Mouse (Mus musculus): ENCODE measurements at regions not wholly inside any gene's neighbourhood (a gene's known extent, or its start where the extent isn't known, plus 50 kb on each side); places are given as distances from the start of the nearest gene placed in this dataset.
A peak's percentile ranks its signal among the peaks of the same experiment; 100 is the strongest.
"Not testable (repeated sequence)": the region's sequence is repeated elsewhere in the genome, so short reads cannot be mapped to it uniquely, and the experiment has no call there.

DNA sequence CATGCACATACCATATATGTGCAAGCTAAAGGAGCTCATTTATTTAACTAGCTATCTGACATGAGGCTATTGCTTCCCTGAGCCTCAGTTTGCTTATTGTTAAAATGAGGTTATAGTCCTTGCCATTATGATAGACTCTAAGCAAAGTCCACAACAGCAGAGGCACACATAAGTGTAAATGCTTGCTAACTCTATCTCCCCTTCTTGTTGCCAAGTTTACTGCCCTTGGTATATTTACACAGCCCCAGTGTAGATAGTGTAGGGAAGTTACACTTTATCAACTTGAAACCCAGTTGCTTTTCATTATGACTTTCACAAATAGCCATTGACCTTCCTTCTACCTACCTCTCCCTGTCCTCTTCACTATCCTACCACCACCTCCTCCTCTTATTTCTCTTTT lies 782.6 kb upstream of the Agtr1b start:
- Histone ChIP-seq H3K9ac (no peak overlapping the region), H3K4me3 (replicated peaks) (no peak overlapping the region), H3K27ac (no peak overlapping the region), H3K9me3 (no peaks in the 10 kb centered on the region), H3K4me1 (replicated peaks) (no peaks in the 10 kb centered on the region), H3K4me2 (replicated peaks) (no peak overlapping the region), H3K27me3 (replicated peaks) (no peaks in the 10 kb centered on the region), H3K36me3 (no peaks in the 10 kb centered on the region)
- peak; percentile 96 for ATAC-seq

DNA sequence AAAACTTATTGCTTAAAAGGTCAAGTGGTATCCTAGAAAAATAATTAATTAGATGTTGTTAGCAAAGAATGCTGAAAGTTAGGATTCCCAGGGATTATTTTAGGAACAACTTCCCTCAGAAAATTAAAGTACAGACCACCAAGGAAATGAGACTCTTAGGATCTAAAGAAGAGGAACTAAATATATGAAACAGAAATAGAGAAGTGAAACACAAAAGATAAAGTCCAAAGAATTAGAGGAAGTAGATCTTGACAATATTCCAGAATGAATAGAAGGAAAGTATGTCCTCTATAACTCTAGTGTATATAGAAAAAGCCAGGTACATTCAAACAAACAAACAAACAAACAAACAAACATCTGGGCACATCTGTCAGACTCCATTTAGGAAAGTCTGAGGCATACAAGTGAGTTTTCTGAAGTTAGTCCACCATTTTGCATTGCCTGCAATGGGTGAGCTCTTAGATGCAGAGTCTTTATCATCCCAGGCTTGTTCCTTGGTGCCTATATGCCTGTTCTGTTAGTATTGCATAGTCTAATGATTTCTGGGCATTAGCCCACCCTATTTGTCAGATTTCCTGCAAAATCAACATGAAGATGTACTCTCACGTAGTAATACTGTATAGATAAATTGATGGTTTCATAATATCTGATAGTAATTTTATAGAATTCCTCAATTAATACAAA lies 762.0 kb upstream of the Agtr1b start:
- Histone ChIP-seq H3K27ac (no peak overlapping the region), H3K36me3 (no peaks in the 10 kb centered on the region), H3K9ac (no peak overlapping the region), H3K4me2 (replicated peaks) (no peak overlapping the region), H3K9me3 (no peaks in the 10 kb centered on the region), H3K27me3 (replicated peaks) (no peaks in the 10 kb centered on the region), H3K4me3 (replicated peaks) (no peak overlapping the region), H3K4me1 (replicated peaks) (no peaks in the 10 kb centered on the region)
- no peak for ATAC-seq
- whole genome bisulfite sequencing, result 87% methylated on average over 1 of the region's 1 CpGs

DNA sequence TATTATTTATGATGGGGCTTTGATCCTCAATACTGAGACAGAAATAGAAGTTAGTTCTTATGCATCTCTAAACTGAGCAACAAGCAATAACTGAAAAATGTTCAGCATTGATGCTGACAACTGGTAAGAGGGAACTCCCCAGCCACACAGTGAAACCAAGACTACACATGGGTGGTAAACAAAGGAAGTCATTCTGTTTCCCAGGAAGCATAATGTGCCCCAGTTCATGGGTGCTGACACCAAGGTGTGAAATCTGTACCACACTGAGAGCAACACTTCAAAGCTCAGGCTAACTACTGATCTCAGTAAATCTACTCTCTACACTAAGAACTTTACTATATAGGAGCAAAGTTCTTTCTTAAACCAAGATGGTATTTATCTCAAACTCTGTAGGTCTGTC lies 759.2 kb upstream of the Agtr1b start:
- Histone ChIP-seq H3K4me2 (replicated peaks) (no peak overlapping the region), H3K9me3 (no peaks in the 10 kb centered on the region), H3K4me3 (replicated peaks) (no peak overlapping the region), H3K36me3 (no peaks in the 10 kb centered on the region), H3K27ac (no peak overlapping the region), H3K27me3 (replicated peaks) (no peaks in the 10 kb centered on the region), H3K4me1 (replicated peaks) (no peaks in the 10 kb centered on the region), H3K9ac (no peak overlapping the region)
- no peak for ATAC-seq

DNA sequence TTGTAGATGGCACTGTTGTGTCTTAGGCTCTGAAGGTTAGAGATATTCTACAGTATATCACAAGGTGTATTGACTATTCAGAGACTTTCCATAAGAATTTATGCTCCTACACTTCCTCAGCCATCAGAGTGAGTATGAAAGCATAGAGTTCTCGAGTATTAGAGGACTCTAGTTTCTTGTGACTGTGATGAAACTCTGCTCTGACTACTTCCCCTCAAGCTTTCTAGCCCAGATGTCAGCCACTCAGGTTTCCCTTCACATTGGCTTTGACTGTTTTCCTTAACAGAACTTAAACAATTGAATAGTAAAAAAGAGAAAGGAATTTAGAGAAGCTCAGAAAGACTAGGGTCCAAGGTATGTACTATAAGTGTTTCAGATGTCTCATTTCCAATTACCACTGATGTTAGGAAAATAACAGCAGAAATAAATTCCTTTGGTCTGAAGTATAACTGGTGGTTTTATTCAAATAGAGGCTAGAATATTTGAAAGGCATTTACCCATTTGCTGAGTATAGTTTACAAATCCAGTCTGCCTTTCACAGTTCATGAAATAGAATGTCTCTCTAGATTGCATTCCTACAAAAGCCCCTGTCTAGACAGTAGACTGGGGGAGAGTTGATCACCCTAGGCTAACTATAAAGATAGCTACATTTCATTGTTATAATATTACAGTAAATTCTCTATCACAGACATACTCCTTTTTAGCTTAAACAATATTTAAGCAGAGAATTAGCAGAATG lies 751.4 kb upstream of the Agtr1b start:
- Histone ChIP-seq H3K27me3 (replicated peaks) (no peaks in the 10 kb centered on the region), H3K9ac (no peak overlapping the region), H3K4me2 (replicated peaks) (no peak overlapping the region), H3K4me1 (replicated peaks) (no peaks in the 10 kb centered on the region), H3K27ac (no peak overlapping the region), H3K4me3 (replicated peaks) (no peak overlapping the region), H3K36me3 (no peaks in the 10 kb centered on the region), H3K9me3 (no peaks in the 10 kb centered on the region)
- ATAC-seq, result no peak
- 71% methylated on average over 1 of the region's 1 CpGs for WGBS

DNA sequence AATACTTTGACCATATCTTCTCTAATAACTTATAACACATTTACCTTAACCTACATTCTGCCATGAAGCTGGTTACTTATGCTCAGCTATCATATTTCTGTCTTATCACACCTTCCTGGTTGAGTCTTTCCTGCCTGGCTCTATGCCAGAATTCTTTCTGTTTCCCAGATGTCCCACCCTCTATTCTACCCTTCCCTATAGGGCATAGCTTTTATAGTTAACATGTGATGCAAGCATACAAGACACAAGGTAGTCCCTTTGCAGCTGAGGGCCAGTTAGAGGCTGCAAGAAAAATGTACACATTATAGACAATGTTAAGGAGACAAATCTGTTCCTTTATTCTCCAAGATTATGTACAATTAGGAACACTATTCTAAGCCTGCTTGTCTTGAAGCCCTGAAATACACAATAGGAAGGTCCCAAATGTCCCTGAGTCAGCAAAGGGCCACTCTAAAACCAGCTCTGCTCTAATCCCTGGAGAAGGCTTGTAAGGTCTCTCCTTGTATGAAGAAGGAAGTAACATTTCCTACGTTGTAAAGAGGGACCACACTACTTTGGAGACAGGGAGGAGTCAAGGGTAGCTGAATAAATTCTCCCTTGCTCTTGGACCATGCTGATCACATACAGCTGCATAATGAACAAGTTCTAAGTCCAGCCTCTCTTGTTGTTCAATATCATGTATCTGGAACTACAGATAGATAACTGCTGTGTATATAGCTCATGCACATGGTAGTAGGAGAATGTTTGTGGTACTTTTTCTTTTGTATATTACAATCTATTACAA lies 745.0 kb upstream of the Agtr1b start:
- Histone ChIP-seq H3K4me1 (replicated peaks) (no peaks in the 10 kb centered on the region), H3K9ac (no peak overlapping the region), H3K27ac (no peak overlapping the region), H3K4me2 (replicated peaks) (no peak overlapping the region), H3K4me3 (replicated peaks) (no peak overlapping the region), H3K27me3 (replicated peaks) (no peaks in the 10 kb centered on the region), H3K9me3 (no peaks in the 10 kb centered on the region), H3K36me3 (no peaks in the 10 kb centered on the region)
- WGBS, result 38% methylated on average over 1 of the region's 1 CpGs
- peak; percentile 98 for ATAC-seq

DNA sequence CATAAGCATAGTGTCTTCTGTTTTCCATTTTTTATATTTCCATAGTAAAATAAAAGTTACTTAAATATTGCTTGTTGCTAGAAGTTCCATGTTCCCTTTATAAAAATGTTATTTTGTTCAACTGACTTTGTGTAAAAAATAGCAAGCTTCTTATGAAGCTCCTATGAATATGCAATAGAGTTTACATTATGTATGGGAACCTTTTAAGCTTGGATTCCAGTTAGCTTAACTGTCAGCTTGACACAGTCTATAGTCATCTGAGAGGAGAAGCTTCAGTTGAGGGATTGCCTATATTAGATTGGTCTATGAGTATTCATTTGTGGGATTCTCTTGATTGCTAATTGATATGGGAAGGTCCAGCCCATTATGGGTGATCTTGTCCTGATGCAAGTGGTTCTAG lies 723.2 kb upstream of the Agtr1b start:
- Histone ChIP-seq H3K36me3 (no peaks in the 10 kb centered on the region), H3K9ac (no peak overlapping the region), H3K9me3 (no peaks in the 10 kb centered on the region), H3K4me3 (replicated peaks) (no peak overlapping the region), H3K4me2 (replicated peaks) (no peak overlapping the region), H3K4me1 (replicated peaks) (no peaks in the 10 kb centered on the region), H3K27me3 (replicated peaks) (no peaks in the 10 kb centered on the region), H3K27ac (no peak overlapping the region)
- ATAC-seq, result no peak

DNA sequence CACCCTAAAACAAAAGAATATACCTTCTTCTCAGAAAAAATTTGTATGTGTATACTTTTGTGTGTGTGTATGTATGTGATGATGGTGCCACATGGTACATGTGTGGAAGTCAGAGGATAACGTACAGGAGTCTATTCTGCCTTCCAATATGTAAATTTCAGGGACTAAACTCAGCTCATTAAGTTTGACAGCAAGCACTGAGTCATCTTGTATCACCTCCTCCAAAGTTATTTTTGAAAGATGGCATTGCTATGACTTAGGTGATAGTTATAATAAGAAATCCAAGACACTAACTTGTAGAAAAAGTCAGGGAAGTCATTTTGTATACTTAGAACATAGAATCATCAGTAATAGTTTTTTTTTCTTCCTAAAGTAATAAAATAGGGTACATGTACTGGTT lies 719.4 kb upstream of the Agtr1b start:
- no peak overlapping the region for H3K27ac ChIP-seq
- H3K4me1 ChIP-seq (replicated peaks), result no peaks in the 10 kb centered on the region
- no peak for ATAC-seq
- no peak overlapping the region for H3K4me3 ChIP-seq (replicated peaks)
- no peaks in the 10 kb centered on the region for H3K9me3 ChIP-seq
- no peaks in the 10 kb centered on the region for H3K36me3 ChIP-seq
- no peak overlapping the region for H3K4me2 ChIP-seq (replicated peaks)
- H3K9ac ChIP-seq, result no peak overlapping the region
- WGBS, result 76% methylated on average over 1 of the region's 1 CpGs
- no peaks in the 10 kb centered on the region for H3K27me3 ChIP-seq (replicated peaks)

DNA sequence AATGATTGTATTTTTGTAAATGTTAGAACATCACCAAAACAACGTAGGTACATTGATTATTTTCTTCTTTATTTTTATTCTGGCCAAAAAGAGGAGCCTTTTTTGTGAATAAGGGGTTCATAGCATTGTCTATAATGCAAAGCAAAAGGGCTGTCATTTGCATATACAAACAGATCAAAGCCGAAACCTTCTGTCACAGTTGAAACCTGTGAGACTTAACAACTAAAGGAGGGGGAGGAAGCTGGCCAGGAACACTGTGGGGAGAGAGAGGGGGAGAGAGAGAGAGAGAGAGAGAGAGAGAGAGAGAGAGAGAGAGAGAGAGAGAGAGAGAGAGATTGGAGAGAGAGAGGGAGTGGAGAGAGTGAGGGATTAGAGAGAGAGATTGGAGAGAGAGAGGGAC lies 710.6 kb upstream of the Agtr1b start:
- no peaks in the 10 kb centered on the region for H3K4me1 ChIP-seq (replicated peaks)
- H3K9me3 ChIP-seq, result no peaks in the 10 kb centered on the region
- H3K27ac ChIP-seq, result no peak overlapping the region
- no peak overlapping the region for H3K9ac ChIP-seq
- H3K36me3 ChIP-seq, result no peaks in the 10 kb centered on the region
- WGBS, result 78% methylated on average over 2 of the region's 2 CpGs
- no peak overlapping the region for H3K4me3 ChIP-seq (replicated peaks)
- no peaks in the 10 kb centered on the region for H3K27me3 ChIP-seq (replicated peaks)
- H3K4me2 ChIP-seq (replicated peaks), result no peak overlapping the region
- no peak for ATAC-seq

DNA sequence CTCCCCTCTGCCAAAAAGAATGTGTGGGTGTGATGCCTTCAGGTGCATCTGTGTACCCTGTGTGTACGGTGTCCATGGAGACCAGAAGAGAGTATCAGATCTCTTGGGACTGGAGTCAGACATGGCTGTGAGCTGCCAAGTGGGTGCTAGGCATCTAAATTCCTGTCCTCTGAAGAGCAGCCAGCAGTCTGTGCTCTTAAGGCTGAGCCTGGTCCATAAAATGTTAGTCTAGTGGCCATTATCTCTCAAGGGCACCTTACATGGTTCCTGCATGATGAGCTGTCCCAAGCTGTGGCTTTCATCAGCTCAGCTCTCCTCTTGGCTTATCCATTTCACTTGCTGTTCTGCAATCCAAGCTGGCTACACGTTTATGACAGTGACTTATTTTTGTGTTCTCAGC lies 686.4 kb upstream of the Agtr1b start:
- WGBS, result 78% methylated on average over 1 of the region's 2 CpGs
- not testable (repeated sequence) for H3K4me1 ChIP-seq (replicated peaks); H3K27me3 ChIP-seq (replicated peaks); H3K27ac ChIP-seq; H3K4me2 ChIP-seq (replicated peaks); H3K9ac ChIP-seq; ATAC-seq; H3K9me3 ChIP-seq; H3K4me3 ChIP-seq (replicated peaks); H3K36me3 ChIP-seq

DNA sequence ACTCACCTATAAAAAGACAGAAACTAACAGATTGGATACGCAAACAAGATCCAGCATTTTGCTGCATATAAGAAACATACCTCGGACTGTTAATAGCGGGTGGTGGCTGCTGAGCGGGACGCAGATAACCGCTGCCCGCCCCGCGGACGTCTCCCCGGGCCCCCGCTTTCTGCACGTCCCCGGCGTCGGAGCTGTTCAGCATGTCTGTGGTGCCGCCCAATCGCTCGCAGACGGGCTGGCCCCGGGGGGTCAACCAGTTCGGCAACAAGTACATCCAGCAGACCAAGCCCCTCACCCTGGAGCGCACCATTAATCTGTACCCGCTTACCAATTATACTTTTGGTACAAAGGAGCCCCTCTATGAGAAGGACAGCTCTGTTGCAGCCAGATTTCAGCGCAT lies 682.4 kb upstream of the Agtr1b start:
- H3K36me3 ChIP-seq; H3K4me2 ChIP-seq (replicated peaks); H3K4me3 ChIP-seq (replicated peaks); H3K9me3 ChIP-seq; H3K27me3 ChIP-seq (replicated peaks); H3K27ac ChIP-seq; H3K9ac ChIP-seq; H3K4me1 ChIP-seq (replicated peaks); ATAC-seq: not testable (repeated sequence)
- 72% methylated on average over 24 of the region's 25 CpGs for WGBS

DNA sequence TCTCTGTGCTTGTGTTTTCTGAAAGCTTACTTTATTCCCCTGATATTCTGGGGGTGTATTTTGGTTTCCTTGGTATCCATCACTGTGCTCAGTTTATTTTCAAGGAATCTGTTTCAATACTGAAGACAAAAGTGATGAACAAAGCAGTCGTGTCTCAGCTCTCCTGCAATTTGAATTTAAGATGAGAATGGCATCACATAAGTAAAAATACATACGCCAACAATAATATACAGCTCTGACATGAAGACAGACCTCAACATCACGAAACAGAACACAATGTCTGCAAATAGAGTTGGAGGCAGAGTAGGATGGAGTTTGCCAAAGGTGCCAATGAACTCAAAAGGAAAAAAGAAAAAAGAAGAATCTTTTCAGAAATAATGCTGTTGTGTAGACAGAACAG lies 679.0 kb upstream of the Agtr1b start:
- Histone ChIP-seq H3K27ac (no peak overlapping the region), H3K9ac (no peak overlapping the region), H3K4me1 (replicated peaks) (no peaks in the 10 kb centered on the region), H3K36me3 (no peaks in the 10 kb centered on the region), H3K4me3 (replicated peaks) (no peak overlapping the region), H3K9me3 (no peaks in the 10 kb centered on the region), H3K4me2 (replicated peaks) (no peak overlapping the region), H3K27me3 (replicated peaks) (no peaks in the 10 kb centered on the region)
- 80% methylated on average over 3 of the region's 3 CpGs for WGBS
- no peak for ATAC-seq

DNA sequence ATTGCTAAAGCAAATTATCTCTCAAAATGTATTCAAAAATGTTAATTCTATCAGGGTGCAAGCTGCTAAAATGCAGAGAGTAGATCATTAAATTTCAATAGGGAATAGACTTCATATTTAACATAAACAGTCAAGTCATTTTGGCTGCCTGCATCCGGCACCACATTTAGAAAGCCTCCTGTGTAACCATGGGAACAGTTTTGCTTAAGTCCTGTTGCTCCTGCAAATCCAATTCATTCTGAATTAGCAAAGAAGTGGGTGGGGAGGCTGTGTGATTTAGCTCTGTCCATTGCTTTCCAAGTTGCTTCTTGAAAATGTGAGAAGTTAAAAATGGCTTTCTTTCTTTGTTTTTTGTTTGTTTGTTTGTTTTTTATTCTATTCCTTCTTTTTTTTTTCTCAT lies 658.9 kb upstream of the Agtr1b start:
- Histone ChIP-seq H3K4me2 (replicated peaks) (no peak overlapping the region), H3K9ac (no peak overlapping the region), H3K4me1 (replicated peaks) (no peaks in the 10 kb centered on the region), H3K9me3 (no peaks in the 10 kb centered on the region), H3K27me3 (replicated peaks) (no peaks in the 10 kb centered on the region), H3K36me3 (no peaks in the 10 kb centered on the region), H3K4me3 (replicated peaks) (no peak overlapping the region), H3K27ac (no peak overlapping the region)
- WGBS, result 34% methylated on average over 1 of the region's 1 CpGs
- no peak for ATAC-seq

DNA sequence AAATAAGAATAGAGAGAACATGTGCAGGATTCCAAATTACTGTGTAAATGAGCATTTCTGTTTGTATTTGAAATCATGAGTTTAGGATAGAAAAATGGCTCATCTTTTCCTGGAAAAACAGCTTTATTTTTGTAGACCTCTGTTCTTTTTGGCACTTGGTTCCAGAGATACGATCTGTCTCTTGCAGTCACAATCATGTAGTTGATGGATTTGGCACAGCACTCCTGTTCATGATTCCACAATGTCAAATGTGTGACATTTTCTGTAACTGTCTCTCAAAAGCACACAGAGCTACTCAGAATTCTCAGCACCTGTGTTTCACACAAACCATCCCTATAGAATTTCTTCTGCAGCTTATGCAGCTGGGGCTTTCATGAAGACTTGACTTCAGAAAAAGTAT lies 654.0 kb upstream of the Agtr1b start:
- Histone ChIP-seq H3K36me3 (no peaks in the 10 kb centered on the region), H3K9me3 (no peaks in the 10 kb centered on the region), H3K4me2 (replicated peaks) (no peak overlapping the region), H3K27me3 (replicated peaks) (no peaks in the 10 kb centered on the region), H3K4me3 (replicated peaks) (no peak overlapping the region), H3K4me1 (replicated peaks) (no peaks in the 10 kb centered on the region), H3K27ac (no peak overlapping the region), H3K9ac (no peak overlapping the region)
- ATAC-seq, result no peak
- WGBS, result 71% methylated on average over 1 of the region's 1 CpGs

Data from intestine, embryonic 15.5 days (tissue).